Mouse (Mus musculus) limb, embryonic 10.5 days (tissue): ENCODE results near the gene Ppil6. TPM values are rescaled to one million over a fixed set of nuclear protein-coding genes. Genes with fewer than 3 reads are reported as not detected.

Experiments
- DNase-seq: peaks from one replicate; pipeline ENCODE4 v3.0.0-alpha.2; 2017; ENCODE audit warnings: low spot score
- H3K27ac ChIP-seq: fragments of 300-500 bp; sonication (generic); 2 replicates; pipeline ENCODE4 v1.5.1; 2016; ENCODE audit warnings: mild to moderate bottlenecking
- H3K27me3 ChIP-seq: fragments of 300-500 bp; sonication (generic); 2 replicates; pipeline ENCODE4 v1.6.1; 2016; ENCODE audit warnings: low read depth, mild to moderate bottlenecking; ENCODE audit not compliant: poor library complexity, severe bottlenecking
- H3K36me3 ChIP-seq: fragments of 300-500 bp; sonication (generic); 2 replicates; pipeline ENCODE4 v1.6.1; 2016; ENCODE audit warnings: mild to moderate bottlenecking, moderate library complexity
- H3K4me1 ChIP-seq: fragments of 300-500 bp; sonication (generic); 2 replicates; pipeline ENCODE4 v1.6.1; 2016
- H3K4me3 ChIP-seq: fragments of 300-500 bp; sonication (generic); 2 replicates; pipeline ENCODE4 v1.5.1; 2016; ENCODE audit warnings: mild to moderate bottlenecking, moderate library complexity
- H3K9me3 ChIP-seq: fragments of 300-500 bp; sonication (generic); replicated peaks from 2 replicates; pipeline ENCODE4 v1.6.1; 2016; ENCODE audit warnings: mild to moderate bottlenecking
- WGBS: fragments of 180-500 bp; shearing (Covaris S2); methylation state at CpG from one replicate; pipeline ENCODE4 v1.1.7; 2016; 5-methylcytosine and 5-hydroxymethylcytosine counted together
- polyA plus RNA-seq: library from polyadenylated mRNA; unstranded; fragments of >200 nt; fragmentation: Nextera tagmentation; extraction: Ambion mirVana; gene quantifications from 2 replicates; pipeline ENCODE4 v1.2.1, GENCODE M21; 2016

Gene Ppil6
- polyA plus RNA-seq, 1 experiment from 2014 or later = 0.95 TPM

- Histone ChIP-seq H3K4me1 (peaks cover 29% of the 10 kb centered on the region), H3K4me3 (peak within 1 kb of the TSS; percentile 97), H3K27me3 (no peaks in the 10 kb centered on the region), H3K27ac (peak within 1 kb of the TSS; percentile 100), H3K36me3 (peaks cover 17% of the 10 kb centered on the region), H3K9me3 (no peaks in the 10 kb centered on the region)
- under 1% methylated on average over 69 of the region's 69 CpGs for WGBS
- peak; percentile 94 for DNase-seq
Observed at GRCm38 (mm10) chr10:41518981-41519618, 28.9 kb downstream of the Ppil6 start, which contains the start of gene Cd164. Gene Cd164 (plus strand): TSS chr10:41519414.

GRCm38 (mm10) chr10:41519640-41520409 lies 29.6 kb downstream of the Ppil6 start:
- peak overlapping the region; percentile 97 for H3K4me3 ChIP-seq
- peaks cover 24% of the 10 kb centered on the region for H3K36me3 ChIP-seq
- H3K4me1 ChIP-seq = peaks cover 29% of the 10 kb centered on the region
- DNase-seq = no peak
- WGBS = under 1% methylated on average over 65 of the region's 65 CpGs
- no peaks in the 10 kb centered on the region for H3K9me3 ChIP-seq
- H3K27ac ChIP-seq = peak overlapping the region; percentile 100
- H3K27me3 ChIP-seq = no peaks in the 10 kb centered on the region

GRCm38 (mm10) chr10:41520410-41520673 lies 30.1 kb downstream of the Ppil6 start:
- H3K4me3 ChIP-seq = peak overlapping the region; percentile 97
- H3K27ac ChIP-seq = peak overlapping the region; percentile 100
- peaks cover 29% of the 10 kb centered on the region for H3K36me3 ChIP-seq
- H3K4me1 ChIP-seq = peaks cover 29% of the 10 kb centered on the region
- no peaks in the 10 kb centered on the region for H3K27me3 ChIP-seq
- DNase-seq = no peak
- 7% methylated on average over 5 of the region's 5 CpGs for WGBS
- no peaks in the 10 kb centered on the region for H3K9me3 ChIP-seq

GRCm38 (mm10) chr10:41523386-41523785 lies 33.1 kb downstream of the Ppil6 start:
- DNase-seq = no peak
- no peak overlapping the region for H3K4me3 ChIP-seq
- H3K36me3 ChIP-seq = peaks cover 58% of the 10 kb centered on the region
- 87% methylated on average over 3 of the region's 3 CpGs for WGBS
- H3K9me3 ChIP-seq = no peaks in the 10 kb centered on the region
- H3K4me1 ChIP-seq = peaks cover 29% of the 10 kb centered on the region
- no peak overlapping the region for H3K27ac ChIP-seq
- H3K27me3 ChIP-seq = no peaks in the 10 kb centered on the region

- H3K4me1 ChIP-seq = peaks cover 28% of the 10 kb centered on the region
- H3K27ac ChIP-seq = no peak overlapping the region
- whole genome bisulfite sequencing = 91% methylated on average over 1 of the region's 1 CpGs
- H3K4me3 ChIP-seq = no peak overlapping the region
- DNase-seq = no peak
- no peaks in the 10 kb centered on the region for H3K27me3 ChIP-seq
- no peaks in the 10 kb centered on the region for H3K9me3 ChIP-seq
- peaks cover 81% of the 10 kb centered on the region for H3K36me3 ChIP-seq
Observed at GRCm38 (mm10) chr10:41525696-41526095, 35.5 kb downstream of the Ppil6 start.

GRCm38 (mm10) chr10:41529972-41530371 lies 39.7 kb downstream of the Ppil6 start:
- Histone ChIP-seq H3K9me3 (no peaks in the 10 kb centered on the region), H3K4me1 (no peaks in the 10 kb centered on the region), H3K27ac (no peak overlapping the region), H3K27me3 (no peaks in the 10 kb centered on the region), H3K36me3 (peaks cover 97% of the 10 kb centered on the region), H3K4me3 (no peak overlapping the region)
- WGBS = 95% methylated on average over 5 of the region's 5 CpGs
- DNase-seq = no peak

GRCm38 (mm10) chr10:41535991-41536390 lies 45.8 kb downstream of the Ppil6 start:
- no peak for DNase-seq
- Histone ChIP-seq H3K27me3 (no peaks in the 10 kb centered on the region), H3K9me3 (no peaks in the 10 kb centered on the region), H3K27ac (no peak overlapping the region), H3K4me3 (no peak overlapping the region), H3K4me1 (no peaks in the 10 kb centered on the region), H3K36me3 (peaks cover 86% of the 10 kb centered on the region)
- WGBS = 97% methylated on average over 2 of the region's 2 CpGs

GRCm38 (mm10) chr10:41536714-41537113 lies 46.5 kb downstream of the Ppil6 start:
- peaks cover 78% of the 10 kb centered on the region for H3K36me3 ChIP-seq
- no peak for DNase-seq
- no peak overlapping the region for H3K4me3 ChIP-seq
- no peaks in the 10 kb centered on the region for H3K27me3 ChIP-seq
- no peak overlapping the region for H3K27ac ChIP-seq
- H3K4me1 ChIP-seq = no peaks in the 10 kb centered on the region
- no peaks in the 10 kb centered on the region for H3K9me3 ChIP-seq
- whole genome bisulfite sequencing = 87% methylated on average over 1 of the region's 1 CpGs

GRCm38 (mm10) chr10:41537226-41537982 lies 47.2 kb downstream of the Ppil6 start:
- Histone ChIP-seq H3K36me3 (peaks cover 72% of the 10 kb centered on the region), H3K27ac (no peak overlapping the region), H3K4me3 (no peak overlapping the region), H3K9me3 (no peaks in the 10 kb centered on the region), H3K27me3 (no peaks in the 10 kb centered on the region), H3K4me1 (no peaks in the 10 kb centered on the region)
- 96% methylated on average over 4 of the region's 4 CpGs for WGBS
- DNase-seq = no peak

- WGBS = 92% methylated on average over 3 of the region's 3 CpGs
- Histone ChIP-seq H3K27ac (no peak overlapping the region), H3K36me3 (peaks cover 67% of the 10 kb centered on the region), H3K27me3 (no peaks in the 10 kb centered on the region), H3K4me3 (no peak overlapping the region), H3K4me1 (no peaks in the 10 kb centered on the region), H3K9me3 (no peaks in the 10 kb centered on the region)
- no peak for DNase-seq
Observed at GRCm38 (mm10) chr10:41537983-41538330, 47.7 kb downstream of the Ppil6 start.

GRCm38 (mm10) chr10:41538986-41539385 lies 48.7 kb downstream of the Ppil6 start:
- H3K27me3 ChIP-seq = no peaks in the 10 kb centered on the region
- 95% methylated on average over 4 of the region's 4 CpGs for WGBS
- H3K36me3 ChIP-seq = peaks cover 56% of the 10 kb centered on the region
- DNase-seq = no peak
- no peak overlapping the region for H3K27ac ChIP-seq
- no peak overlapping the region for H3K4me3 ChIP-seq
- no peaks in the 10 kb centered on the region for H3K9me3 ChIP-seq
- no peaks in the 10 kb centered on the region for H3K4me1 ChIP-seq

- no peak for DNase-seq
- Histone ChIP-seq H3K27me3 (no peaks in the 10 kb centered on the region), H3K27ac (no peak overlapping the region), H3K4me3 (no peak overlapping the region), H3K4me1 (peaks cover 13% of the 10 kb centered on the region), H3K36me3 (peaks cover 26% of the 10 kb centered on the region), H3K9me3 (no peaks in the 10 kb centered on the region)
- WGBS = 95% methylated on average over 6 of the region's 6 CpGs
Observed at GRCm38 (mm10) chr10:41542057-41542456, 51.8 kb downstream of the Ppil6 start.

GRCm38 (mm10) chr10:41543439-41543838 lies 53.2 kb downstream of the Ppil6 start:
- peaks cover 13% of the 10 kb centered on the region for H3K4me1 ChIP-seq
- peaks cover 12% of the 10 kb centered on the region; the same call in 1 of the 2 replicates for H3K36me3 ChIP-seq
- no peaks in the 10 kb centered on the region for H3K27me3 ChIP-seq
- H3K27ac ChIP-seq = no peak overlapping the region
- H3K9me3 ChIP-seq = no peaks in the 10 kb centered on the region; the same call in 1 of the 2 replicates
- no peak overlapping the region for H3K4me3 ChIP-seq
- 86% methylated on average over 4 of the region's 4 CpGs for WGBS
- DNase-seq = no peak
